Mouse (Mus musculus) ES-E14 (cell line): ENCODE measurements at regions not wholly inside any gene's neighbourhood (a gene's known extent, or its start where the extent isn't known, plus 50 kb on each side); places are given as distances from the start of the nearest gene placed in this dataset.

Experiments
- DNase-seq: peaks from one replicate; pipeline ENCODE4 v3.0.0-alpha.2; 2013; ENCODE audit warnings: low read depth, low spot score
- H3K27ac ChIP-seq: 2 replicates; pipeline ENCODE4 v1.5.1; 2012; ENCODE audit warnings: low read depth, mild to moderate bottlenecking, low read length, moderate library complexity, mixed read lengths; ENCODE audit not compliant: poor library complexity, insufficient read depth, severe bottlenecking
- H3K36me3 ChIP-seq: 2 replicates; pipeline ENCODE4 v1.6.1; 2012; ENCODE audit warnings: mild to moderate bottlenecking, low read length, moderate library complexity, mixed read lengths; ENCODE audit not compliant: control insufficient read depth, poor library complexity, insufficient read depth, severe bottlenecking
- H3K4me1 ChIP-seq, 2 experiments: fragments of 150-350 bp in 1 of 2; sonication (generic) in 1 of 2; 2 replicates each; pipeline ENCODE4 v1.6.1; 2012; ENCODE audit warnings: low read length in 2 of 2, mild to moderate bottlenecking in 1 of 2, mixed read lengths in 1 of 2; ENCODE audit not compliant: control insufficient read depth in 2 of 2, insufficient read depth in 2 of 2, poor library complexity in 1 of 2
- H3K4me3 ChIP-seq, 2 experiments: fragments of 150-350 bp in 1 of 2; sonication (generic) in 1 of 2; 2 replicates each; pipeline ENCODE4 v1.5.1; 2012; ENCODE audit warnings: low read length in 2 of 2, low read depth in 1 of 2, mild to moderate bottlenecking in 1 of 2, mixed read lengths in 1 of 2; ENCODE audit not compliant: insufficient read depth in 1 of 2, poor library complexity in 1 of 2, severe bottlenecking in 1 of 2
- H3K9ac ChIP-seq: 2 replicates; pipeline ENCODE4 v1.6.1; 2012; ENCODE audit warnings: low read depth, mild to moderate bottlenecking, low read length, mixed read lengths; ENCODE audit not compliant: poor library complexity, insufficient read depth, severe bottlenecking
- H3K9me3 ChIP-seq: fragments of 150-350 bp; sonication (generic); 2 replicates; pipeline ENCODE4 v1.6.1; 2012; ENCODE audit warnings: low read depth, mild to moderate bottlenecking, low read length; ENCODE audit not compliant: control insufficient read depth, insufficient read depth
- CHD2 ChIP-seq: IDR thresholded peaks from 2 replicates; pipeline ENCODE4 v1.6.1; 2014; ENCODE audit warnings: mild to moderate bottlenecking, low read depth, low read length, inconsistent platforms
- HCFC1 ChIP-seq: IDR thresholded peaks from 2 replicates; pipeline ENCODE4 v1.6.1; 2012; ENCODE audit warnings: low read length, inconsistent platforms, borderline replicate concordance; ENCODE audit not compliant: insufficient read depth
- MAFK ChIP-seq: IDR thresholded peaks from 2 replicates; pipeline ENCODE4 v1.6.1; 2014; ENCODE audit warnings: mild to moderate bottlenecking, low read depth, low read length, inconsistent platforms; ENCODE audit not compliant: insufficient read depth
- ZC3H11A ChIP-seq: IDR thresholded peaks from 2 replicates; pipeline ENCODE4 v1.6.1; 2012; ENCODE audit warnings: low read depth, mild to moderate bottlenecking, inconsistent platforms, low read length, borderline replicate concordance
- ZNF384 ChIP-seq: IDR thresholded peaks from 2 replicates; pipeline ENCODE4 v1.6.1; 2012; ENCODE audit warnings: low read depth, low read length, inconsistent platforms
- in situ Hi-C, 2 experiments: fragments of 600-800 bp; cut with MboI; formaldehyde crosslinking; loops; one replicate each; pipeline ENCODE4 v1.15.1; 2025; ENCODE audit warnings: low sequenced_read_pairs in 2 of 2, inconsistent platforms in 1 of 2; ENCODE audit not compliant: unreplicated experiment in 2 of 2

- in situ Hi-C loops: no loop called here
- Histone ChIP-seq H3K4me1 (no peaks in the 10 kb centered on the region), H3K9ac (no peak overlapping the region), H3K4me3 (no peak overlapping the region), H3K36me3 (no peaks in the 10 kb centered on the region), H3K9me3 (no peaks in the 10 kb centered on the region), H3K27ac (no peak overlapping the region)
- TF ChIP-seq ZNF384: no peak
- TF ChIP-seq MAFK: no peak
- TF ChIP-seq ZC3H11A: no peak
- no peak for TF ChIP-seq CHD2
- no peak for TF ChIP-seq HCFC1
- no peak for DNase-seq
Observed at GRCm38 (mm10) chr13:32495063-32495462, 156.5 kb upstream of the Gmds start.

- H3K4me3 ChIP-seq: no peak overlapping the region
- TF ChIP-seq MAFK: no peak
- no peak for TF ChIP-seq ZNF384
- no peak for TF ChIP-seq HCFC1
- no peak for TF ChIP-seq ZC3H11A
- TF ChIP-seq CHD2: no peak
- H3K27ac ChIP-seq: no peak overlapping the region
- H3K36me3 ChIP-seq: no peaks in the 10 kb centered on the region
- H3K9me3 ChIP-seq: no peaks in the 10 kb centered on the region
- H3K4me1 ChIP-seq: no peaks in the 10 kb centered on the region
- H3K9ac ChIP-seq: no peak overlapping the region
- no peak for DNase-seq
- in situ Hi-C loops: no loop called here
Observed at GRCm38 (mm10) chr13:32493806-32494205, 155.3 kb upstream of the Gmds start.

GRCm38 (mm10) chr13:32493309-32493708 is 154.8 kb upstream of the Gmds start:
- Histone ChIP-seq H3K27ac (no peak overlapping the region), H3K9ac (no peak overlapping the region), H3K9me3 (no peaks in the 10 kb centered on the region), H3K36me3 (no peaks in the 10 kb centered on the region), H3K4me1 (no peaks in the 10 kb centered on the region), H3K4me3 (no peak overlapping the region)
- no peak for TF ChIP-seq HCFC1
- TF ChIP-seq ZC3H11A: peak; percentile 57; the same call in 1 of the 2 replicates
- DNase-seq: peak; percentile 26
- in situ Hi-C loops: no loop called here

- DNase-seq: no peak
- Histone ChIP-seq H3K9ac (no peak overlapping the region), H3K36me3 (no peaks in the 10 kb centered on the region), H3K4me3 (no peak overlapping the region), H3K27ac (no peak overlapping the region), H3K9me3 (no peaks in the 10 kb centered on the region), H3K4me1 (no peaks in the 10 kb centered on the region)
- in situ Hi-C loops: no loop called here
- TF ChIP-seq MAFK (no peak), CHD2 (no peak), ZNF384 (no peak), HCFC1 (no peak), ZC3H11A (no peak)
Observed at GRCm38 (mm10) chr13:32492566-32492965, 154.0 kb upstream of the Gmds start.

- no peak overlapping the region for H3K4me3 ChIP-seq
- no peak overlapping the region for H3K9ac ChIP-seq
- H3K36me3 ChIP-seq: no peaks in the 10 kb centered on the region
- H3K9me3 ChIP-seq: no peaks in the 10 kb centered on the region
- in situ Hi-C loops: no loop called here
- H3K27ac ChIP-seq: no peak overlapping the region
- no peaks in the 10 kb centered on the region for H3K4me1 ChIP-seq
- DNase-seq: no peak
- no peak for TF ChIP-seq HCFC1
- TF ChIP-seq ZNF384: no peak
- TF ChIP-seq CHD2: no peak
- TF ChIP-seq ZC3H11A: no peak
- no peak for TF ChIP-seq MAFK
Observed at GRCm38 (mm10) chr13:32481444-32482058, 143.0 kb upstream of the Gmds start.
